Mouse (Mus musculus) lung, adult 2 months (tissue): Measurements from ENCODE around the gene Zfp2. TPM values are rescaled to one million over a fixed set of nuclear protein-coding genes. Genes with fewer than 3 reads are reported as not detected.

ENCODE experiments used
- DNase-seq: peaks from one replicate; pipeline ENCODE4 v3.0.0; 2022
- H3K4me1 ChIP-seq: fragments of 200-500 bp; 2 replicates; pipeline ENCODE4 v1.6.1; 2011; ENCODE audit warnings: low read length; ENCODE audit not compliant: control insufficient read depth, insufficient read depth
- H3K4me3 ChIP-seq: fragments of 200-500 bp; replicated peaks from 2 replicates; pipeline ENCODE3; 2011; ENCODE audit warnings: low read depth, mild to moderate bottlenecking, control low read depth, low read length; ENCODE audit errors: extremely low read depth
- CTCF ChIP-seq: fragments of 200-500 bp; IDR thresholded peaks from 2 replicates; pipeline ENCODE4 v1.5.1; 2011; ENCODE audit warnings: mild to moderate bottlenecking, low read length, control low read depth; ENCODE audit not compliant: insufficient read depth
- POLR2A ChIP-seq: fragments of 200-500 bp; IDR thresholded peaks from 2 replicates; pipeline ENCODE4 v1.6.1; 2011; ENCODE audit warnings: low read depth, mild to moderate bottlenecking, control low read depth, low read length, borderline replicate concordance; ENCODE audit errors: extremely low read depth
- WGBS: fragments of 180-500 bp; shearing (Covaris S2); methylation state at CpG from one replicate; pipeline ENCODE4 v1.1.7; 2018; 5-methylcytosine and 5-hydroxymethylcytosine counted together
- polyA plus RNA-seq: library from polyadenylated mRNA; depleted of rRNA; stranded (reverse); fragments of >200 nt; gene quantifications from 2 replicates; pipeline ENCODE4 v1.2.3, GENCODE M21; 2012; rRNA removed

The Zfp2 gene
- polyA plus RNA-seq, 1 experiment = 1.4 TPM

- DNase-seq = no peak
- no peak overlapping the region for H3K4me3 ChIP-seq
- no peak for TF ChIP-seq POLR2A
- no peak for TF ChIP-seq CTCF
- WGBS = 75% methylated on average over 3 of the region's 3 CpGs
- no peaks in the 10 kb centered on the region; the same call in 1 of the 2 replicates for H3K4me1 ChIP-seq
Observed at GRCm38 (mm10) chr11:50883756-50884155, 32.2 kb downstream of the Zfp2 start.

DNA sequence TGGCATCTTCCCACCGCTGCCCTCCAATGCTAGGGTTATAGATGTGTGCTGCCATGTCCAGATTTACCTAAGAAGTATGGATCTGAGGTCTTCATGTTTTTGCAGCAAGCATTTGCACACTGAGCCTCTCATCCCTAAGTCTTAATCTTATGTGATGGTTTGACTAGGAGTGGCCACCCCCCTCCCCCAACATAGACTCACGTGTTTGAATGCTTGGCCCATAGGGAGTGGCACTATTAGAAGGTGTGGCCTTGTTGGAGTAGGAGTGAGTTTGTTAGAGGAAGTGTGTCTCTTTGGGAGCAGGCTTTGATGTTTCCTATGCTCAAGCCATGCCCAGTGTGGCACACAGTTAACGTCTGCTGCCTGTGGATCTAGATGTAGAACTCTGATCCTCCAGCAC, 37.3 kb downstream of the Zfp2 start:
- no peak for TF ChIP-seq POLR2A
- no peak for TF ChIP-seq CTCF

DNA sequence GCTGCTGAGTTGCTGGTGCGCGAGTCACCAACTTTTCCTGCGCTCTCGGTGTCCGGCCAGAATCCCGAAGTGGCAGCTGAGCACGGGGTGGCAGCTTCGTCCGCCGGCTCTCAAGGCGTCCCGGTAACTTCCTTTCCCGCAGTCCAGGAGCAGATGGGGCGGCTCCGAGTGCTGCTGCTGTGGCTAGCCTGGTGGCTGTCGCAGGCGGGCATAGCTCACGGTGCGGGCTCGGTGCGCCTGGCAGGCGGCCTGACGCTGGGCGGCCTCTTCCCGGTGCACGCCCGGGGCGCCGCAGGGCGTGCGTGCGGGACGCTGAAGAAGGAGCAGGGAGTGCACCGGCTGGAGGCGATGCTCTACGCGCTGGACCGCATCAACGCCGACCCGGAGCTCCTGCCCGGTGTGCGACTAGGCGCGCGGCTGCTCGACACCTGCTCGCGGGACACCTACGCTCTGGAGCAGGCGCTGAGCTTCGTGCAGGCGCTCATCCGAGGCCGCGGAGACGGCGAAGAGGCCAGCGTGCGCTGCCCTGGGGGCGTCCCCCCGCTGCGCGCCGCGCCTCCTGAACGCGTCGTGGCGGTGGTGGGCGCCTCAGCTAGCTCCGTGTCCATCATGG, 64.9 kb downstream of the Zfp2 start:
- Histone ChIP-seq H3K4me1 (no peaks in the 10 kb centered on the region; the same call in 1 of the 2 replicates), H3K4me3 (no peak overlapping the region)
- TF ChIP-seq CTCF (no peak), POLR2A (no peak)
- no peak for DNase-seq
- WGBS = under 1% methylated on average over 72 of the region's 72 CpGs

More for the DNA sequence above, 37.3 kb downstream of the Zfp2 start:
- no peak for DNase-seq
- Histone ChIP-seq H3K4me3 (no peak overlapping the region), H3K4me1 (no peaks in the 10 kb centered on the region)
- 87% methylated on average over 3 of the region's 3 CpGs for WGBS

DNA sequence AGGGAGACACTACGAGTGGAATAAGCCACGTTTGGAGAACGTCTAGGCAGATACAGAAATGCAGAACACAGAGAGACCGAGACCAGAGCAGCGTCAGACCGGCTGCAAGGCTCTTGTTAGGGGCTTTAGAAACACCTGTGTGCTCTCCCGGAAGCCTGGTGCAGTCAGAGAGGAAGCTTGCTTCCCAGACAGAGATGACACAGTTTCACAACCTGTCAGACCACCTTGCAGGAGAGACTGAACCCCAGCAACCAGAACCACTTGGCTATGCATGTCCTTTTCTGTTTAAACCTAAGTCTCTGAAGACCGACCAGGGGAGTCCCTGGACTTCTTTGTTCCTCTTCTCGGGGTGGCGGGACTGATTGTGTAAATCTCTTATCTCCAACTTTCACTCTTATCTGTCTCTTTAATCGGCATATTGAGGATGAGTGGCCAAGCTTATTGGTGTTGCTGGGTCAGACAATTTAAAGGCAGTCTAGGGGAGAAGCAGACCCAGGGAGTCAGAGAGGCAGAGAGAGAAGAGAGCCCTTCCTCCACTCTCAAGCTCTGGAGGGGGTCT, 65.7 kb downstream of the Zfp2 start, which contains the start of gene Grm6:
Gene Grm6, plus strand, starts transcription at position 509 of the 559 bp plus-strand sequence.
- DNase-seq = no peak
- Histone ChIP-seq H3K4me3 (no peak within 1 kb of the TSS), H3K4me1 (no peaks in the 10 kb centered on the region; the same call in 1 of the 2 replicates)
- TF ChIP-seq POLR2A (no peak), CTCF (no peak)
- WGBS = under 1% methylated on average over 11 of the region's 11 CpGs

- WGBS = 2% methylated on average over 10 of the region's 10 CpGs
- TF ChIP-seq POLR2A (no peak), CTCF (no peak)
- no peak for DNase-seq
- H3K4me3 ChIP-seq = no peak overlapping the region
- no peaks in the 10 kb centered on the region; the same call in 1 of the 2 replicates for H3K4me1 ChIP-seq
Observed at GRCm38 (mm10) chr11:50849310-50849709, 66.7 kb downstream of the Zfp2 start.

Other genes with a start within 250 kb of the Zfp2 start
- gene Zfp354c, start 88.4 kb downstream of the Zfp2 start, polyA plus RNA-seq = 1.5 and 2.5 TPM in 2 replicates
- gene Zfp879, start 74.6 kb downstream of the Zfp2 start, polyA plus RNA-seq = 0.26 and 0.32 TPM in 2 replicates
- gene Grm6, start 65.5 kb downstream of the Zfp2 start, polyA plus RNA-seq = 0.09 and 0.17 TPM in 2 replicates
- 0.49 and 0.72 TPM in 2 replicates for gene Zfp454, start 28.5 kb downstream of the Zfp2 start, polyA plus RNA-seq
- 0.19 and 0.28 TPM in 2 replicates for gene Zfp354b, start 15.5 kb upstream of the Zfp2 start, polyA plus RNA-seq
- not detected in 2 replicates for gene 4933414I15Rik, start 27.6 kb upstream of the Zfp2 start, polyA plus RNA-seq
- not detected in 2 replicates for gene Prop1, start 37.6 kb upstream of the Zfp2 start, polyA plus RNA-seq
- not detected in 2 replicates for gene Olfr1378, start 50.4 kb upstream of the Zfp2 start, polyA plus RNA-seq
- gene Olfr1377, start 65.8 kb upstream of the Zfp2 start, polyA plus RNA-seq = not detected in 2 replicates
- not detected in 2 replicates for gene Olfr51, start 87.4 kb upstream of the Zfp2 start, polyA plus RNA-seq
- gene Olfr54, start 98.1 kb upstream of the Zfp2 start, polyA plus RNA-seq = not detected in 2 replicates
- not detected in 2 replicates for gene Olfr1375, start 131.9 kb upstream of the Zfp2 start, polyA plus RNA-seq
- gene Zfp354a, start 143.1 kb upstream of the Zfp2 start, polyA plus RNA-seq = 1.9 TPM in 2 replicates